Mouse (Mus musculus): ENCODE data around the gene Tbc1d17. TPM values are rescaled to one million over a fixed set of nuclear protein-coding genes. Genes with fewer than 3 reads are reported as not detected.

Gene Tbc1d17
- polyA plus RNA-seq, 1 experiment from 2014 or later, result 32.7 TPM

GRCm38 (mm10) chr7:44816470-44817021, 32.3 kb downstream of the Tbc1d17 start, which contains the start of gene Atf5:
TSS of gene Atf5 (minus strand) at chr7:44816658.
- Histone ChIP-seq H3K27ac (ENCODE audit: low read length) (peak within 1 kb of the TSS; percentile 96), H3K4me2 (ENCODE audit: low read depth, low read length) (peak within 1 kb of the TSS; percentile 82), H3K36me3 (ENCODE audit: control insufficient read depth, insufficient read depth) (peaks cover 6% of the 10 kb centered on the region; the same call in 1 of the 2 replicates), H3K4me3 (ENCODE audit: low read depth, low read length) (peak within 1 kb of the TSS; percentile 95), H3K9me3 (replicated peaks; ENCODE audit: control insufficient read depth, low read length) (no peaks in the 10 kb centered on the region), H3K27me3 (ENCODE audit: control insufficient read depth, insufficient read depth, low read depth, low read length) (no peaks in the 10 kb centered on the region), H3K4me1 (ENCODE audit: control insufficient read depth, low read depth, low read length) (peaks cover 53% of the 10 kb centered on the region), H3K9ac (ENCODE audit: low read depth, low read length) (peak within 1 kb of the TSS; percentile 97)
- WGBS (ENCODE audit: insufficient replicate concordance), result under 1% methylated on average over 48 of the region's 57 CpGs
- ATAC-seq (ENCODE audit: low read depth), result peak; percentile 20

- under 1% methylated on average over 62 of the region's 62 CpGs for WGBS (ENCODE audit: insufficient replicate concordance)
- Histone ChIP-seq H3K4me1 (ENCODE audit: control insufficient read depth, low read depth, low read length) (peaks cover 48% of the 10 kb centered on the region), H3K9me3 (replicated peaks; ENCODE audit: control insufficient read depth, low read length) (no peaks in the 10 kb centered on the region), H3K4me3 (ENCODE audit: low read depth, low read length) (peak within 1 kb of the TSS; percentile 95), H3K4me2 (ENCODE audit: low read depth, low read length) (peak within 1 kb of the TSS; percentile 82), H3K27me3 (ENCODE audit: control insufficient read depth, insufficient read depth, low read depth, low read length) (no peaks in the 10 kb centered on the region), H3K9ac (ENCODE audit: low read depth, low read length) (peak within 1 kb of the TSS; percentile 97), H3K36me3 (ENCODE audit: control insufficient read depth, insufficient read depth) (peaks cover 7% of the 10 kb centered on the region; the same call in 1 of the 2 replicates), H3K27ac (ENCODE audit: low read length) (peak within 1 kb of the TSS; percentile 96)
- peak; percentile 85 for ATAC-seq (ENCODE audit: low read depth)
These were observed 33.0 kb downstream of the Tbc1d17 start, which contains the start of the genes Nup62 and Il4i1 for GRCm38 (mm10) chr7:44815721-44816469. TSS of gene Nup62 (plus strand) at chr7:44816088. TSS of gene Il4i1 (plus strand) at chr7:44816387.

GRCm38 (mm10) chr7:44814952-44815553, 33.8 kb downstream of the Tbc1d17 start:
- H3K4me2 ChIP-seq (ENCODE audit: low read depth, low read length), result peak overlapping the region; percentile 82
- peak overlapping the region; percentile 96 for H3K27ac ChIP-seq (ENCODE audit: low read length)
- peak overlapping the region; percentile 97 for H3K9ac ChIP-seq (ENCODE audit: low read depth, low read length)
- ATAC-seq (ENCODE audit: low read depth), result no peak
- peak overlapping the region; percentile 95 for H3K4me3 ChIP-seq (ENCODE audit: low read depth, low read length)
- peaks cover 40% of the 10 kb centered on the region for H3K4me1 ChIP-seq (ENCODE audit: control insufficient read depth, low read depth, low read length)
- no peaks in the 10 kb centered on the region for H3K27me3 ChIP-seq (ENCODE audit: control insufficient read depth, insufficient read depth, low read depth, low read length)
- peaks cover 7% of the 10 kb centered on the region; the same call in 1 of the 2 replicates for H3K36me3 ChIP-seq (ENCODE audit: control insufficient read depth, insufficient read depth)
- no peaks in the 10 kb centered on the region for H3K9me3 ChIP-seq (replicated peaks; ENCODE audit: control insufficient read depth, low read length)
- 45% methylated on average over 14 of the region's 14 CpGs for WGBS (ENCODE audit: insufficient replicate concordance)

- no peaks in the 10 kb centered on the region for H3K9me3 ChIP-seq (replicated peaks; ENCODE audit: control insufficient read depth, low read length)
- 73% methylated on average over 4 of the region's 4 CpGs for WGBS (ENCODE audit: insufficient replicate concordance)
- peak overlapping the region; percentile 82 for H3K4me2 ChIP-seq (ENCODE audit: low read depth, low read length)
- H3K4me3 ChIP-seq (ENCODE audit: low read depth, low read length), result peak overlapping the region; percentile 95
- ATAC-seq (ENCODE audit: low read depth), result no peak
- H3K27me3 ChIP-seq (ENCODE audit: control insufficient read depth, insufficient read depth, low read depth, low read length), result no peaks in the 10 kb centered on the region
- H3K27ac ChIP-seq (ENCODE audit: low read length), result no peak overlapping the region
- H3K9ac ChIP-seq (ENCODE audit: low read depth, low read length), result no peak overlapping the region
- peaks cover 33% of the 10 kb centered on the region for H3K4me1 ChIP-seq (ENCODE audit: control insufficient read depth, low read depth, low read length)
- H3K36me3 ChIP-seq (ENCODE audit: control insufficient read depth, insufficient read depth), result peaks cover 7% of the 10 kb centered on the region; the same call in 1 of the 2 replicates
These were observed 34.5 kb downstream of the Tbc1d17 start for GRCm38 (mm10) chr7:44814423-44814822.

GRCm38 (mm10) chr7:44813985-44814384, 34.9 kb downstream of the Tbc1d17 start:
- Histone ChIP-seq H3K9ac (ENCODE audit: low read depth, low read length) (no peak overlapping the region), H3K4me2 (ENCODE audit: low read depth, low read length) (peak overlapping the region; percentile 41), H3K4me3 (ENCODE audit: low read depth, low read length) (peak overlapping the region; percentile 11), H3K27me3 (ENCODE audit: control insufficient read depth, insufficient read depth, low read depth, low read length) (no peaks in the 10 kb centered on the region), H3K9me3 (replicated peaks; ENCODE audit: control insufficient read depth, low read length) (no peaks in the 10 kb centered on the region), H3K27ac (ENCODE audit: low read length) (no peak overlapping the region), H3K4me1 (ENCODE audit: control insufficient read depth, low read depth, low read length) (peaks cover 29% of the 10 kb centered on the region), H3K36me3 (ENCODE audit: control insufficient read depth, insufficient read depth) (peaks cover 7% of the 10 kb centered on the region; the same call in 1 of the 2 replicates)
- ATAC-seq (ENCODE audit: low read depth), result no peak
- 75% methylated on average over 3 of the region's 3 CpGs for WGBS (ENCODE audit: insufficient replicate concordance)

GRCm38 (mm10) chr7:44812651-44813325, 36.1 kb downstream of the Tbc1d17 start:
- Histone ChIP-seq H3K9ac (ENCODE audit: low read depth, low read length) (no peak overlapping the region), H3K4me2 (ENCODE audit: low read depth, low read length) (no peak overlapping the region), H3K4me1 (ENCODE audit: control insufficient read depth, low read depth, low read length) (peaks cover 17% of the 10 kb centered on the region), H3K36me3 (ENCODE audit: control insufficient read depth, insufficient read depth) (peaks cover 7% of the 10 kb centered on the region; the same call in 1 of the 2 replicates), H3K4me3 (ENCODE audit: low read depth, low read length) (no peak overlapping the region), H3K27ac (ENCODE audit: low read length) (no peak overlapping the region), H3K9me3 (replicated peaks; ENCODE audit: control insufficient read depth, low read length) (no peaks in the 10 kb centered on the region), H3K27me3 (ENCODE audit: control insufficient read depth, insufficient read depth, low read depth, low read length) (no peaks in the 10 kb centered on the region)
- 81% methylated on average over 20 of the region's 20 CpGs for WGBS (ENCODE audit: insufficient replicate concordance)
- ATAC-seq (ENCODE audit: low read depth), result no peak

GRCm38 (mm10) chr7:44810819-44811557, 37.9 kb downstream of the Tbc1d17 start:
- no peak overlapping the region for H3K4me2 ChIP-seq (ENCODE audit: low read depth, low read length)
- peaks cover 7% of the 10 kb centered on the region; the same call in 1 of the 2 replicates for H3K36me3 ChIP-seq (ENCODE audit: control insufficient read depth, insufficient read depth)
- no peaks in the 10 kb centered on the region for H3K9me3 ChIP-seq (replicated peaks; ENCODE audit: control insufficient read depth, low read length)
- H3K27ac ChIP-seq (ENCODE audit: low read length), result no peak overlapping the region
- H3K9ac ChIP-seq (ENCODE audit: low read depth, low read length), result no peak overlapping the region
- no peaks in the 10 kb centered on the region for H3K27me3 ChIP-seq (ENCODE audit: control insufficient read depth, insufficient read depth, low read depth, low read length)
- WGBS (ENCODE audit: insufficient replicate concordance), result 74% methylated on average over 7 of the region's 7 CpGs
- ATAC-seq (ENCODE audit: low read depth), result no peak
- H3K4me1 ChIP-seq (ENCODE audit: control insufficient read depth, low read depth, low read length), result peaks cover 10% of the 10 kb centered on the region
- no peak overlapping the region for H3K4me3 ChIP-seq (ENCODE audit: low read depth, low read length)

- no peak overlapping the region for H3K9ac ChIP-seq (ENCODE audit: low read depth, low read length)
- no peaks in the 10 kb centered on the region for H3K27me3 ChIP-seq (ENCODE audit: control insufficient read depth, insufficient read depth, low read depth, low read length)
- WGBS (ENCODE audit: insufficient replicate concordance), result 57% methylated on average over 4 of the region's 4 CpGs
- peaks cover 10% of the 10 kb centered on the region for H3K4me1 ChIP-seq (ENCODE audit: control insufficient read depth, low read depth, low read length)
- H3K4me3 ChIP-seq (ENCODE audit: low read depth, low read length), result no peak overlapping the region
- H3K4me2 ChIP-seq (ENCODE audit: low read depth, low read length), result no peak overlapping the region
- no peak for ATAC-seq (ENCODE audit: low read depth)
- peaks cover 7% of the 10 kb centered on the region; the same call in 1 of the 2 replicates for H3K36me3 ChIP-seq (ENCODE audit: control insufficient read depth, insufficient read depth)
- no peaks in the 10 kb centered on the region for H3K9me3 ChIP-seq (replicated peaks; ENCODE audit: control insufficient read depth, low read length)
- no peak overlapping the region for H3K27ac ChIP-seq (ENCODE audit: low read length)
These were observed 38.5 kb downstream of the Tbc1d17 start for GRCm38 (mm10) chr7:44810365-44810764.

Data from liver, embryonic 16.5 days (tissue).